Mouse (Mus musculus): ENCODE results near the gene Grin2c.
A peak's percentile ranks its signal among the peaks of the same experiment; 100 is the strongest.

The Grin2c gene

DNA sequence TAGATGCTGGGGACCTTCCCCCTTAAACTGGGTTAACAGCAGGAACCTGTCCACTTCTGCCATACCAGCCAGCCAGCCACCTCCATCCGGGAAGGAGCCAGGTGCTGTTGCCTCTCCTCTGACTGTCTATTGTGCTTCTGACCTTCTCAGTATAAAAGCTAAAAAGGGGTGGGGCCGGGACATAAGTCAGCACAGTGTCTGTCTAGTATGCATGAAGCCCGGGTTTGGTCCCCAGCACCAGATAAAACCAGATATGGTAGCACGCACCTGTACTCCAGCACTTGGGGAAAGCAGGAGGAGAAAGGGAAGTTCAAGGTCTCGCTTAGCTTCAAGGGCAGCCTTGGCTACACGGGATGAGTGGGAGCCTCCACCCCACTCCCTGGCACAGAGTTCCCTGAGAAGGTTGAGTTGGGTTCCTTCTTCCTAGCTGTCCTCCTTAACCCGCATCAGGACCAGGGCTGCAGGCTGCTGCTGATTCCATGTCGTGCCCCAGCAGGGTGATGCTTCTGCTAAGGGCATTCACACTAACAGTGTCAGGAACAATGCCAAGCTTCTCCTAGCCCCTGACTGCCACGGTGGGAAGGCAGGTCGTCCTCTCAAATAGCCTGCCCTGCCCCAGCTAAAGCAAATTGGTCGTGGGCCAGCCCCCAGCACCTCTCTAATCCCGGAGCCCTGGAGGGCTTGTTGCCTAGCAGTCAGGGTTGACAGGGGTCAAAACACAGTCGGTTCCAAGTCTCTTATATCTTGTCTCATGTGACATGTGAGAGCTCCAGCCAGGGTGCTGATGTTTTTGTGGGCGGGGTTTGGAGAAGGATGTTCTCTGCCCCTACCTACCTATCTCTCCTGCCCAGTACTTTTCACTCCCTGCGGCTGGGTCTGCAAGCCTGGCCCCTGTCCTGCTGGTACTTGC lies 37.8 kb downstream of the Grin2c start:
- peak; percentile 9 for DNase-seq

DNA sequence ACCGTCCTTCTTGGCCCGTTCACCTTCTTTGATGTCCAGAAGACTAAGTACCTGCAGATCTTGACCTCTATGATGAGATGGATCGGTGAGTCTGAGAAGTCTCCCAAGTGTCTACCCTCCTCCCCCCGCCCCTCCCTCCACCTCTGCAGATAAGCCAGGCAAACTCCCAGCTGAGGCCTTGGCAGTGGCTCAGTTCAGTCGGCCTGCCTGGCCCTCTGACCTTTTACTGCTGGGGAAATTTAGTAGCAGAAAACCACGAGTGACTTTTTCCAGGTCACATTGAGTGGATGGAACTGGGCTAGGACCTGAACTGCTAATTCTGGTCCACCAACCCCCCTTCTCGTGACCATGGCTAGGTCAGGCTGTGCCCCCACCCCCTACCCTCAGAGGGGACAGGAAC lies 38.6 kb downstream of the Grin2c start:
- no peak for DNase-seq

DNA sequence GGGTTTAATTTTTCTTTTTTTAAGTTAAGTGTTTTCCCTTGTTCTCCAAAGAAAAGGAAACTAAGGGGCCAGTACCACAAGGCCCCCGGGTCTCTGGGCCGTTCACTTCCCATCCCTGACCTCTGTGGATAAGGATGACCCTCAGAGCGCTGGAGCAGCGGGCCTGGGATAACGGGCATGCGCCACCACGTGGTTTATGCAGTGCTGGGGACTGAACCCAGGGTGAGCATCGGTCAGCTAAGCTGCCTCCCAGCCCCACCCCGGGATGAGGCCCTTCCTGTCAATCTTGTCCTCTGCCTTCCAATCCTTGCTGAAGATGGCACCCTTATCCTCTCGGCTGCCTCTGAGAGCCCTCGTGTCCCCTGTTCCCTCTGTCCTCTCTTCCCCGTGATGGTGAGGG lies 39.4 kb downstream of the Grin2c start:
- no peak for DNase-seq

DNA sequence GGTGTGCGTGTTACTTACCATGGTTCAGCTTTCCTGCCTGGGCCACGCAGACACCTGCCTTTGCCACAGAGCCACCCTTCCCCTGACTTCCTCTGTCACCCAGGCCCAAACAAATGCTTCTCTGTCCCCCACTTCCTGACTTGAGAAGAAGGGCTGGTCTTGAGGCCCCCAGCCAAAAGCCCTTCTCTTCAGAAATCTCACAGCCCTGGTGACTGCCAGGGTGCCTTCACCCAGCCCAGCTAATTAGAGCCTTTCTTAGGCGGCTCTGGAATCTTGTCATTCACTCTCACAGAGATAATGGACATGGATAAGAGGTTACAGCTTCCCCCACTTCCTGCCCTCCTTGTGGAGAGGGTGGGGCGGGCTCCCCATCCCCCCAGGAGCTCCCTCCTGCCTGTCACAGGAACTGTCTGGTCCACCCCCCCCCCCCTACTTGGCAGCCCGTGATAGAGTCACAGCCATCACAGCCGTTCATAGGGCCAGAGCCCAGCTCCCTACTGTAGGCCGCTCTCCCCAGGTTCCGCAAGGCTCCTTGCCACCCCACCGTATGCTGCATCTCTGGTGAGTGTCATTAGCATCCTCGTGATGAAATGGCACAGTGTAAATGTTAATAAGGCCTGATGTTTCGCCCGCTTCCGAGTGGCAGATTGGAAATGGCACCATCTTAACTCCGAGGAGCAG lies 40.1 kb downstream of the Grin2c start:
- peak in 1 of 2 experiments; percentile 29 for DNase-seq

- no peak for DNase-seq
Observed at GRCm38 (mm10) chr11:115225301-115225700, 41.7 kb downstream of the Grin2c start.

GRCm38 (mm10) chr11:115224889-115225288 lies 42.2 kb downstream of the Grin2c start:
- DNase-seq = peak; percentile 29 to 79

- no peak for DNase-seq
Observed at GRCm38 (mm10) chr11:115223877-115224276, 43.2 kb downstream of the Grin2c start.

DNA sequence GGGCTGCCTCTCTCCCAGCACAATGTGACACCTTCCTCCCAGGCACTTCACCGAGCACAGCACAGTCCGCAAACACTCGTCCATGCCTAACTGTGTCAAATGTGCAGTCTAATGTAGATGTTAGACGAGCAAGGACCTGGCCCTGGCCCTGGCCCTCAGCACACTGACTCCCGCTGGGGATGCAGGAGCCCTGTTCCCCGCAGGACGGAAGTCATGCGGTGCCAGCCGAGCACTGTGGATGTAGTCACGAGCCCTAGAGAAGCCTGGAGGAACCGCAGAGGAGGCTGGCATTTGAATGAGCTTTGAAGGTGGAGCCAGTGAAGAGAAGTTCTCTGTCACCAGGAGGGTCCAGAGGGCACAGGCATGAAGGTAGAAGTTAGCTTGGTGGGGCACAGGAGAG lies 43.6 kb downstream of the Grin2c start:
- DNase-seq = no peak

GRCm38 (mm10) chr11:115222570-115222969 lies 44.5 kb downstream of the Grin2c start:
- DNase-seq = no peak

- DNase-seq = no peak
Observed at GRCm38 (mm10) chr11:115222077-115222476, 45.0 kb downstream of the Grin2c start.

DNA sequence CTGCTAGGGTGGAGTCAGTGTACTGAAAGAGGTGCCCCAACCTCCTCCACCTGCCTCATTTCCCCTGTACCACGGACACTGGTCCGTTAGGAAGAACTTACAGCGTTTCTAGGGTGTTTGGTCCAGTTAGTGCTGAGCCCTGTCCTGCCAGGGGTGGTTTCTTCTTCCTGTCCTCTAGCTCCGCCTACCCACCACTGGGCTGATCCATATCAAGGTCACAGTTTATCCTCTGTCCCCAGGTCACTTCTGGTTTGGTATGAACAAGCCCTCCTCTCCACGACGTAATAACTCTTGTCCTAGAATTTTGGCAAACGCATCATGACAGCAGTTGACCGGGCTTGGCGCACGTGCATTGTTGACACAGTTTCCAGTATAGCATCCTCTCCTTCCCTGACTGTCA lies 47.4 kb downstream of the Grin2c start:
- no peak for DNase-seq

DNA sequence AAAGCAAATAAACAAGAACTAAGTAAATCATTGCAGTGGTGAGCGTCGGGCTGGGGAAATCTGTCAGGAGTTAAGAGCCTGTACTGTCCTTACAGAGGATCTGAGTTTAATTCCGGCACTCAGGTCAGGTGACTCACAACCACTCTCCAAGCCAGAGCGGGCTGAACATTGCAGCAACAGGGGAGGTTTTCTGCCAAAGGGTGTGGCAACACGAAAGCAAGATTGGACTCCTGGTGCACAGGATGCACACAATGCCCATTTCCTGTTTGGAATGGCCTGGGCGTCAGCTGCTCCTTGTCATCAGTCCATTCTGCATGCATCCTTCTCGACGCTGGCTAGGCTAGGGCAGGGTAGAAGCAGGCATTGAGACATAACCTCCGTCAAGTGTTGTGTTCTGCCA lies 47.8 kb downstream of the Grin2c start:
- peak; percentile 43 to 49 for DNase-seq

DNA sequence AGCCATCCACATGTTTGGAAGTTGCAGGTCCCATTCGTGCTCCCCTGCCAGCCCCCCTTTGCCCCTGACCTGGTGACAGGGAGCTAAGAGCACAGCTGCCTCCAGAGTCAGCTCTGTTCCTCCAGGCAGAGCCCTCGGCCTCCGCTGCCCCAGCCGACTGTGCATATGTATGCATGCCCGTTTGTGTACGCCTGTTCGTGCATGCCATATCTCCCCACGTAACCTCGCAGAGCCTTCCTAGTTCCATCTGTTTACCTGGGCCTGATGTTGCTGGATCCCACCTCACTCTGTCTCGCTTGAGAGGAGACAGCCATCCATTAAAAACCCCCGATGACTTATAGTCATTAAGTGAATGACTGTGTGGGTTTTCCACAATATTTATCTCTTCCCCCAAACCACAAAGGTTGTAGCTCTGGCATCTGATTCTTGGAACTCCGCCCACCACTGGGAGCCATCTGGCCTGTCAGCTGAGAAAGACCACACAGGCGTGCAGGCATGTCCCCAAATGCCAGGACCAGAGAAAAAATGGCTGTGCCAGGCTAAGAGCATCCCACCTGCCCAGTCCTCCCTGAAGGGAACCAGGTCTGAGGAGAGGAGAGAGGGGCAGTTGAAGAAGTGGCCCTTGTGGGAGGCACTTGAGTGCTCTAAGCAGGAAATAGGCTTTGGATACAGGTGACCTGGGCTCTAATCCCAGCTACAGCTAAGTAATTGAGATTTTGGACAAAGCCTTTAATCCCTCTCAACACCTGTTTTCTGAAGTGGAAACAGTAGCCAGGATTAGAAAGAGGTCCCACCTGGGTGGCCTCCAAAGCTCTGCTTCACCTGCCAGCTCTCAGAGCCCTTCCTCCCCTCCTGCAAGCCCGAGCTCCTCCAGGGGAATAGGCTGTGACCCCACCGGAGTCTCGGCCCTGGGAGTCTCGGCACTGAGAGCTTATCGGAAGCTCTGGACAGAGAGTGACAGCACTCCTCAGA lies 49.3 kb downstream of the Grin2c start:
- no peak for DNase-seq

GRCm38 (mm10) chr11:115215123-115215522 lies 51.9 kb downstream of the Grin2c start:
- peak in 1 of 2 experiments; percentile 19 for DNase-seq

DNA sequence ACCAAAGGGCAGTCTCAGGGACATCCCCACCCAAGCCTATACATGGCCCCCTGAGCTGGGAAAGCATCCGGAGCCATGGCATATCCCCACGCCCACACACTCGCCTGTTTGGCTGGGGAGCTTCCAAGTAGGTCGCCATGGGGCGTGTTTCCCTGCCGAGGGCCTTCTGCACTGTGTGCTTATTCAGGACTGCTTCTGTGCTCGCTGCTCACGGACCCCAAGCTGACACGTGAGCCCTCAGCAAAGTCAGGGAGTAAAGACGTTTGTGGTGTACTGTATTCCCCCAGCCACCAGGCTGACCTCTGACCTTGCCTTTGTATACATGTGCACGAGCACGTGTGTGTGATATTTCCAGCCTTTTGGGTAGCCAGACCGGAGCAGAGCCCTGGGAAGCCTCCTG lies 54.9 kb downstream of the Grin2c start:
- DNase-seq = no peak

GRCm38 (mm10) chr11:115209958-115210357 lies 57.1 kb downstream of the Grin2c start:
- no peak for DNase-seq

- DNase-seq = no peak
Observed at GRCm38 (mm10) chr11:115208776-115209732, 58.0 kb downstream of the Grin2c start.

- DNase-seq = no peak
Observed at GRCm38 (mm10) chr11:115208126-115208525, 58.9 kb downstream of the Grin2c start.

DNA sequence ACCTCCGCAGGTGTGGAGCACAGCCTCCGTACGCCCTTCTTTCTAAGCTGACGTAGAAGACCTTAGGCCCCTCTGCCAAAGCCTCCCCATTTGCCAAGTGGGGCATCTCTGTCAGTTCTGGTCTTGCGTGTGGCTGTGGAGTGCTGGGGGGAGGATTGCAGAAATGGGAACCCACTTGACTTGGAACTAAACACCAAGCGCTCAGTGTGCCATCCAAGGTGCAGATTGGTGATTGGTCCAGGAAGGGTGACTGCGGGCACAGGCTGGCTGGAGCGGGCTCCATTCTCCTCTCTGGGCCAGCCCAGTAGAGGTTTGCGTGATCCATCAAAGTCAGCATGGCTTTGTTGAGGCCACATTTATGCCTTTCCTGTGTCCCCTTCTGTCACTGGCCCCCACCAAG lies 64.3 kb downstream of the Grin2c start:
- DNase-seq = no peak

DNA sequence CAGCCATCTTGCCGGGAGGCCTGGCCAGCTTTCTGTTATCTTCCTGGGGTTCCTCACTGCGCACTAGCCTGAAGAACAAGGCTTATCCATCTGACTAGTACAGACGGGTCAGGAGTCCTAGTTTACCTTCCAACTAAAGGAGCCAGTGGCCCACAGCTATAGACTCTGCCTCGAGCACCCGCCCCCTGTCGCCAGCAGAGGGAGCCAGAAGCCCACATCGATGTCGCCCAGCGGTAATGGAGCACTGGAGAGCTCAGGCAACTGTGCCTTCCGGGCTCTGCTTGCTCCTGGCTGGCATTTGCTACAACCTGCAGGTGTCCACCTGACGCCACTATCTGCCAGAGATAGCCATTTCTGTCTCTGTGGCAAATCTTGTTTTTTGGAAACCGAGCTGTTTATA lies 64.7 kb downstream of the Grin2c start:
- DNase-seq = peak; percentile 75 to 88

DNA sequence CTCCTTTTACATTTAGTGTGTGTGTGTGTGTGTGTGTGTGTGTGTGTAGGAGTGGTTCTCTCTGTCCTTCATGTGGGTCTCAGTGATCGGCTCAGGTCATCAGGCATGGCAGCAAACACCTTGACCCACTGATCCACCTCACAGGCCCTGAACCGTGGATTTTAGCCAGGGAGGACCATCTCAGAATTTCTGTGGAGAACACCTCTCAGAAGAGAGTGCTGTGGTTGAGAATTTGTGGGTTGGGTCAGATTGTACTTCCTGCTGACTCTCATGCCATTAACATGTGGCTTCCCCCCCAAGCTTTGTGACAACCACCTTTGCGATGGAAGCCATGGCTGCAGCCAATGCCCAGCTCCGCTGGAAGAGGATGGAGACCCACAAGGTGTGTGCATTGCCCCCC lies 66.5 kb downstream of the Grin2c start:
- no peak for DNase-seq
